Mouse (Mus musculus) c-Kit-positive CD71-negative TER-119-negative erythroid progenitor cells, embryonic 14.5 days (primary cell): ENCODE data around the gene Trappc2.
A peak's percentile ranks its signal among the peaks of the same experiment; 100 is the strongest.

Experiments used
- DNase-seq: peaks from one replicate; pipeline ENCODE4 v3.0.0-alpha.2; 2013; ENCODE audit warnings: low read depth

The Trappc2 gene

DNA sequence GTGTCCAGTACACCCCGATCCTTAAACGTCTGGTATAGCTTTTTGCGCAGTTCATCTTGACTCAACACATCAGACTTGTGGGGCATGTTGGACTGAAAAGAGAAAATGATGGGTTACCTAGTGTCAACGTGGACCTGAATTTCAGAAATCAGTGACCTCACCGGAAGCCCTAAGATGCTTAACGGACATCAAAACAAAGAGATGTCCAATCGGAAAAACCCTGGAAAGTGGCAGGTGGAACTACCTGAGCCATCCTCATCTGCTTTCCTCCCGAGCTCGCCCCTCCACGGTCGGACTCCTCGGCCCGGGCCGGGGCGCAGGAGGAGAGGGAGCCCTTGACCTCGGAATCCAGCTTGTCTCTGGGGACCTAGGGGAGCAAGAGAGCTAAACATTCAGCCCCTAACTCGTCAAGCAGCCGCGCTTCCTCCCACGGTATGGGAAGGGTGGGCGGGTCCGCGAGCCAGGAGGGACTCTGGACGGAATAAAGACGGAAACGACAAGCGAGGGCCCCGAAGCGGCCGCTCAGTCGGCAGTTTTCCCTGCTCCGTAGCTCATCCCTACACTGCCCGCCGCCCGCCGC is at the start of gene Trappc2:
TSS of gene Trappc2 (plus strand) at position 539 of the 580 bp plus-strand sequence.
- DNase-seq, result no peak

- no peak for DNase-seq
Measured at GRCm38 (mm10) chrX:166393753-166394152, 46.6 kb upstream of the Trappc2 start.

GRCm38 (mm10) chrX:166407865-166408264 is 32.5 kb upstream of the Trappc2 start:
- DNase-seq, result no peak

DNA sequence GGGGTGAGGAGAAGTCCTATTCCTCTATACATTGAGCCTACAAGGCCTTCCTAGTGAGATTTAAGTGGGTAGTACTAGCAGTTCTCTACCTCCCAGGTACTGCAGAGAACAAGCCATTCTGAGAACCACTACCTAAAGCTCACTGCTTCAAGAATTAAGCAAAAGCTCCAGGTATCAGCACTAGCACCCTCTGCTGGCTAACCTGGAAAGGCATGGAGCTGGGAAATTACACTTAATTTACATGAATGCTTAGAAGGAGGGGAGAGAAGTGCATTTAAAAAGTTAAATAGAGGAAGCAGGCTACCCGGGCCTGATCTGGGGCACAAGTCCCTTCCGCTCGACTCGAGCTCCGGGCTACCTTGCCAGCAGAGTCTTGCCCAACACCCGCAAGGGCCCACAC is 24.2 kb upstream of the Trappc2 start:
- DNase-seq, result peak; percentile 16

DNA sequence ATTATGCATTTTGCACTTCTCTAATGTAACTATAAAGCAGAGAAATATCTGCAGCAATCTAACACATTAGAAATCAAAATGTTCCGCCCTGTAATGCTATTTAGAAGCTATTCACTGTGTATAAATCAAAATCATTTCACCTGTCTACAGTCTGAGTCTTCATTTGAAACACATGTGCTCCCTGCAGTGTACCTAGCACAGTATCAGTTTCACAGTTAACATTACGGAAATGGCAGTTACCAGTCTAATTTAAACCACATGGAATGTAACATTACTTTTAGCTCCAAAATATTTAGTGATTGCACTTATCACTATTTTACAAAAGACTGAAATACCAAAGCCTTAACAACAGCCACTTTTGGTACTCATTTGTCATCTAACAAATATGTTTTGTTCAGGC is 5.6 kb upstream of the Trappc2 start:
- no peak for DNase-seq

GRCm38 (mm10) chrX:166440616-166441063 is 266 bp downstream of the Trappc2 start, which contains the start of gene Ofd1:
Gene Ofd1 (minus strand): TSS chrX:166440704.
- peak; percentile 72 for DNase-seq

DNA sequence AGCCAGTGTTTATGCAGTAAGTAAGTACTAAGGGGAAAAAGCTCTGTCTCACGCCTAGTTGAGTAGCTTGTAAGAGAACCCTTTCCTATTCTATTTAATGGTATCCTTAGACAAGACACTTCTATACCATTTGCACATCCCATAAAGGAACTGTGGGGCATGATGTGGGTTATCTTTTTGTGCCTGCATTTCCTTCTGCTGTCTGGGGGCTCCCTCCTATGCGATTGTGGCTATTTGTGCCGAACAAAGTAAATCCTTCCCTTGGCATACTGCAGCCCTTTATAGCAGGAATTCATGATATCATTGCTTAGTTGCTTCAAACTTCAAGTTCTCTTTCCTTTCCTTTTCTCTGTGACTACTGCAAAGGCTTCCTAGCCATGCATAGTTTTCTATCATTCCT is 4.2 kb downstream of the Trappc2 start:
- no peak for DNase-seq

- no peak for DNase-seq
Measured at GRCm38 (mm10) chrX:166453532-166453931, 13.2 kb downstream of the Trappc2 start.

GRCm38 (mm10) chrX:166454331-166454730 is 14.0 kb downstream of the Trappc2 start:
- DNase-seq, result no peak

- DNase-seq, result no peak
Measured at GRCm38 (mm10) chrX:166455525-166455924, 15.2 kb downstream of the Trappc2 start.

GRCm38 (mm10) chrX:166468321-166468720 is 27.9 kb downstream of the Trappc2 start:
- no peak for DNase-seq

DNA sequence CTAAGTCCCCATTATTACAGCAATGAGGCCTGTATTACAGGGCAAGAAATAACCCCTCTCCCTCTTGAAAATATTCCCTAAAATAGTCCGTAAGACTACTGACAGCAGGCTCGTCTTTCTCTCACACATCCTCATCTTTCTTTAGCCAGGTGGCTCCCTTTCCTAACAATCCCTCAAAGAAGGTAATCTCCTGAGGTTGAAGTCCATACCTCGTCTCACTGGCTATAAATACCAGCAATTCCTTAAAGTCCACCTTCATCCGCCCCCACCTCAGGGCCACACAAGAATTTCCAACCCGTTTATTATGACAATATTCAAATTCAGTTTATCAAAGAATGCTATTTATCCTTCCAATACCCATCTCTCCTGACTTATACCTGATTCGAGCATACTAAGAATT is 32.2 kb downstream of the Trappc2 start:
- no peak for DNase-seq

DNA sequence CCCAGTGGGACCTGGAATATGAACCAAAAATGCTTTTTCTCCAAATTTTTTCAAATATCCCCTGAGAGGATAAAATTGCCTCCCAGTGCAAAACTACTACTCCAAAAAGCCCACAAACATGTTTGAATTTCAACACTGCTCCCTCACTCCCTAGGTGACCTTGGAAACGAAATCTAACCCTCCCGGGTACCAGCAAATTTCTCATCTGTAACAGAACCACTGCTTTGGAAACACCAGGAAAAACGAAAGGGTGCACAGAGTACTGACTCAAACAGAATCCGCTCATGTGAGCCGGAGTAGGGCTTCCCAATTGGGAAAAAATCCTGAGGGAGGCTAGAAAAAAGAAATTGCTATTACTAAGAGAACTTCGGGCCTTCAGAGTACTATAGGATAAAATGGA is 37.0 kb downstream of the Trappc2 start:
- no peak for DNase-seq

DNA sequence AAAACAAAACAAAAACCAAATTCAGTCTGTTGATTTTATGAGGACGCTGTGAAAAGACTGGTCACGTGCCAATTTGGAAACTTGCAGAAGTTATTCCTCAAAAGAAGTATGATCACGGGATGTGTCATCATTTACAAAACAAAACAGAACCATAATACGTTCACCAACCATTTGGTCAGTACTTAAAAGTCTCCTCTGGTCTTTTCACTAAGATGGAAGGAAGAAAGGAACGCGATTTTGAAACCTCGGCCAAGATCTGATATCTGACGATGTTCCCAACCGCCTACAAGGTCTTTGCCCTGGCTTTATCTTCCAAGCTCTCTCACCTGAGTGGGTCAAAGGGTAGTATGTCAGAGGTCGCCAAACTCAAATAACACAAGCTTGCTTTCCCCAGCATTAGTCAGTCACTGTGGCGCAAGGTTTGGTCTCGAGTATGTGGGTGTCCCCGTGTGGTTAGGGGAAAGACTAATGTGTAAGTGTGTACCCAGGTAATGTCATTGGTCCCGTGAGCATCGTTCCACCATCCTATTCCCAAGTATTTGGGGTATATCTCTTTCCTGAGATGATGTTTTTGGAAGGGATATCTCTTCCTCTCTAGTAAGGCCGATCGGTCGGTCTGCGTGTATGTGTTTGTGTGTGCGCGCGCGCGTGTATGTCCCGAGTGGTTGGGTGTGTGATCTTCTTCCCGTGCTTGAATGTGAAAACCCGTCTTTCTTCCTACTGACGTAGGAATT is 38.4 kb downstream of the Trappc2 start:
- no peak for DNase-seq

GRCm38 (mm10) chrX:166479365-166479983 is 39.1 kb downstream of the Trappc2 start, which contains the start of gene Rab9:
Gene Rab9 (minus strand): TSS chrX:166479867.
- peak; percentile 62 for DNase-seq

DNA sequence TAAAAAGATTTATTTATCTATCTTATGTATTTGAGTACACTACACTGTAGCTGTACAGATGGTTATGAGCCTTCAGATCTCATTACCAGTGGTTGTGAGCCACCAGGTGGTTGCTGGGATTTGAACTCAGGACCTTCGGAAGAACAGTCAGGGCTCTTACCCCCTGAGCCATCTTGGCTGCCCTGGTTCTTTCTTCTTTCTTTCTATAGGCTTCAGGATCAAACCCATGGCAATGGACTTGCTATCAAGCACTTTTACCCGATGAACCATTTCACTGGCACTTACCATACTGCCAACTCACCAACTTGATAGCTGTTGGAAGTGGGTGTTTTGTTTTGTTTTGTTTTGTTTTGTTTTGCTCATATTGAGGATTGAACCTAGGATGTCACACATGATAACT is 54.7 kb downstream of the Trappc2 start:
- DNase-seq, result no peak

DNA sequence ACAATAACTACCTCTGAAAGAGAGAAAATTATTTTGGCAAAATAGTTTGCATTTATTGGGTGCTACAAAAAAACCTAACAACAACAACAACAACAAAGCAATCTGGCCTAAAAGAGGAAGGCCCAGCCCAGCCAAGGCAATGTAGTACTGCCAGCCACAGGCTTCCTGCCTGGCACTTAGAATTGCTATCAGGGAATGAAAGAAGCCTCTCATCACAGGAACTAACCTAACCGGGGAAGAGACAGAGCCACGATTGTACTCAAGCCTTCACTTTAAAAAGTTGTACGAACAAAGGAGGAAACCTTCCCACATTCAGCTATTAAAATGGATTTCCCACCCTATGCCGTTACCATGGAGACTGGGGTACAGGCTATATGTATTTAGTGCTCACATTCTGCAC is 57.4 kb downstream of the Trappc2 start:
- no peak for DNase-seq

GRCm38 (mm10) chrX:166499496-166500190 is 59.3 kb downstream of the Trappc2 start:
- DNase-seq, result no peak
